Mouse (Mus musculus) midbrain, embryonic 16.5 days (tissue): ENCODE results near the gene Vps52. TPM values are rescaled to one million over a fixed set of nuclear protein-coding genes. Genes with fewer than 3 reads are reported as not detected.

ENCODE experiments used
- ATAC-seq: fragments of 200-750 bp; cut with Nextera tagmentation; 2 replicates; pipeline ENCODE4 v1.8.0; 2017; ENCODE audit warnings: moderate TSS enrichment
- H3K27ac ChIP-seq: fragments of 300-500 bp; sonication (generic); 2 replicates; pipeline ENCODE4 v1.5.1; 2014; ENCODE audit warnings: mild to moderate bottlenecking, low read length, mixed read lengths
- H3K27me3 ChIP-seq: fragments of 300-500 bp; sonication (generic); 2 replicates; pipeline ENCODE4 v1.6.1; 2014; ENCODE audit warnings: low read depth, low read length, mixed read lengths; ENCODE audit not compliant: control insufficient read depth, insufficient read depth
- H3K36me3 ChIP-seq: fragments of 300-500 bp; sonication (generic); 2 replicates; pipeline ENCODE4 v1.6.1; 2014; ENCODE audit warnings: mild to moderate bottlenecking, low read length, moderate library complexity, mixed read lengths; ENCODE audit not compliant: control insufficient read depth, insufficient read depth
- H3K4me1 ChIP-seq: fragments of 300-500 bp; sonication (generic); 2 replicates; pipeline ENCODE4 v1.6.1; 2014; ENCODE audit warnings: mild to moderate bottlenecking, low read length, mixed read lengths; ENCODE audit not compliant: control insufficient read depth, insufficient read depth
- H3K4me2 ChIP-seq: fragments of 300-500 bp; sonication (generic); 2 replicates; pipeline ENCODE4 v1.6.1; 2014; ENCODE audit warnings: mild to moderate bottlenecking, low read length, mixed read lengths
- H3K4me3 ChIP-seq: fragments of 300-500 bp; sonication (generic); 2 replicates; pipeline ENCODE4 v1.5.1; 2014; ENCODE audit warnings: low read depth, mild to moderate bottlenecking, low read length, moderate library complexity, mixed read lengths
- H3K9ac ChIP-seq: fragments of 300-500 bp; sonication (generic); 2 replicates; pipeline ENCODE4 v1.6.1; 2014; ENCODE audit warnings: low read depth, low read length, mixed read lengths
- H3K9me3 ChIP-seq: fragments of 300-500 bp; sonication (generic); replicated peaks from 2 replicates; pipeline ENCODE4 v1.6.1; 2014; ENCODE audit warnings: mild to moderate bottlenecking, low read length, mixed read lengths; ENCODE audit not compliant: control insufficient read depth, poor library complexity, severe bottlenecking
- WGBS: fragments of 180-500 bp; shearing (Covaris S2); extraction: QIAGEN DNeasy Blood & Tissue Kit; methylation state at CpG from one replicate; pipeline ENCODE4 v1.1.7; 2014; 5-methylcytosine and 5-hydroxymethylcytosine counted together
- polyA plus RNA-seq: library from polyadenylated mRNA; unstranded; fragments of >200 nt; fragmentation: Nextera tagmentation; extraction: Ambion mirVana; gene quantifications from 2 replicates; pipeline ENCODE4 v1.2.1, GENCODE M21; 2015

The Vps52 gene
- polyA plus RNA-seq, 1 experiment from 2014 or later, result 80.5 TPM

DNA sequence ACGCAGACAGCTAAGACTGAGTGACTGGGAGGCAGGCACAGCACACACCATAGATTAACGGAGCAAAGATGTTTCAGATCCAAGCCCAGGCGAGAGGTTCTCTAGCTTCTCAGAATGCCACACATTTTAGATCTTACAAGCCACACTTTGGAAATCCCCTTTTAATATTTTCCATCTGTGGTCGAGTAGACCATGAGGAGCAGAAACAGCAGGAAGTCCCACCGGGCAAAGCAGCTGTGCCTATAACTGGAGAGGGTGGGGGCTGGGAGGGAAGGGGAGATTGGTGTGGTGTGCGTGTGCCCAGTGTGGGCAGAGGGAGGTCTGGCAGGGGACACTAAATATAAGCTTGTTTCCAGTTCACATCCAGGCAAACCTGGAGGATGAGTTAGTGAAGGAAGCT is 1.9 kb downstream of the Vps52 start:
- 88% methylated on average over 6 of the region's 6 CpGs for WGBS
- Histone ChIP-seq H3K9me3 (no peaks in the 10 kb centered on the region), H3K4me3 (no peak overlapping the region), H3K27me3 (no peaks in the 10 kb centered on the region), H3K4me2 (no peak overlapping the region), H3K4me1 (peaks cover 31% of the 10 kb centered on the region), H3K36me3 (peaks cover 31% of the 10 kb centered on the region), H3K9ac (no peak overlapping the region), H3K27ac (no peak overlapping the region)
- no peak for ATAC-seq

GRCm38 (mm10) chr17:33958451-33958850 is 2.8 kb downstream of the Vps52 start:
- H3K4me1 ChIP-seq, result peaks cover 22% of the 10 kb centered on the region
- no peak overlapping the region for H3K4me2 ChIP-seq
- ATAC-seq, result no peak
- H3K9ac ChIP-seq, result no peak overlapping the region
- H3K4me3 ChIP-seq, result no peak overlapping the region
- H3K27me3 ChIP-seq, result no peaks in the 10 kb centered on the region
- peaks cover 30% of the 10 kb centered on the region for H3K36me3 ChIP-seq
- H3K9me3 ChIP-seq, result no peaks in the 10 kb centered on the region
- H3K27ac ChIP-seq, result no peak overlapping the region
- WGBS, result 97% methylated on average over 11 of the region's 11 CpGs

DNA sequence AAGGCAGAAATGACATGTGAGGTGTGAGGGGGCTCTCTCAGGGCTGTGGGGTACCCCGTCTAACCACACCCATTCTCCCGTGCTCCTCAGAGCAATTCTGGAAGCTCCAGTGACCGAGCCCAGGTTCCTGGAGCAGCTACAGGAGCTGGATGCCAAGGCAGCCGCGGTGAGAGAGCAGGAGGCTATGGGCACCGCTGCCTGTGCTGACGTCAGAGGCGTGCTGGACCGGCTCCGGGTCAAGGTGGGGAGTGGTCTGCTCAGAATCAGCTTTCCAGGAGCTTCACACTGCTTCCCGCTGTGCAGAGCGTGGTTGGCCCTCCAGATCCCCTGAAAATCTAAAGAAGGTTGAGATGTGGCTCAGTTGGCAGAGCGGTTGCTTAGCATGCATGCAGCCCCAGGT is 3.5 kb downstream of the Vps52 start:
- no peaks in the 10 kb centered on the region for H3K27me3 ChIP-seq
- no peak overlapping the region for H3K4me2 ChIP-seq
- peaks cover 16% of the 10 kb centered on the region for H3K4me1 ChIP-seq
- H3K9ac ChIP-seq, result no peak overlapping the region
- H3K9me3 ChIP-seq, result no peaks in the 10 kb centered on the region
- no peak for ATAC-seq
- 96% methylated on average over 13 of the region's 13 CpGs for WGBS
- H3K4me3 ChIP-seq, result no peak overlapping the region
- H3K27ac ChIP-seq, result no peak overlapping the region
- peaks cover 30% of the 10 kb centered on the region for H3K36me3 ChIP-seq

DNA sequence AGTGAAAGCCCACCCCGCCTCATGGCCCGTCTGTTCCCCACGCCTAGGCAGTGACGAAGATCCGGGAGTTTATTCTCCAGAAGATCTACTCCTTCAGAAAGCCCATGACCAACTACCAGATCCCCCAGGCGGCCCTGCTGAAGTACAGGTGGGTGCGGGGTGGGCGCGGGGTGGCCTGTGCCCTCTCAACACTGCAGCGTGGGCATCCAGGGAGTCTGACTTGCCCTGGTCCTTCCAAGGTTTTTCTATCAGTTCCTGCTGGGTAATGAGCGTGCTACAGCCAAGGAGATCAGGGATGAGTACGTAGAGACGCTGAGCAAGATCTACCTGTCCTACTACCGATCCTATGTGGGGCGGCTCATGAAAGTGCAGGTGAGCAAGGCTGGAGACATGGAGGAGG is 4.3 kb downstream of the Vps52 start:
- 94% methylated on average over 15 of the region's 15 CpGs for WGBS
- Histone ChIP-seq H3K4me3 (no peak overlapping the region), H3K4me1 (peaks cover 9% of the 10 kb centered on the region), H3K36me3 (peaks cover 31% of the 10 kb centered on the region), H3K9ac (no peak overlapping the region), H3K9me3 (no peaks in the 10 kb centered on the region), H3K4me2 (no peak overlapping the region), H3K27ac (no peak overlapping the region), H3K27me3 (no peaks in the 10 kb centered on the region)
- no peak for ATAC-seq

DNA sequence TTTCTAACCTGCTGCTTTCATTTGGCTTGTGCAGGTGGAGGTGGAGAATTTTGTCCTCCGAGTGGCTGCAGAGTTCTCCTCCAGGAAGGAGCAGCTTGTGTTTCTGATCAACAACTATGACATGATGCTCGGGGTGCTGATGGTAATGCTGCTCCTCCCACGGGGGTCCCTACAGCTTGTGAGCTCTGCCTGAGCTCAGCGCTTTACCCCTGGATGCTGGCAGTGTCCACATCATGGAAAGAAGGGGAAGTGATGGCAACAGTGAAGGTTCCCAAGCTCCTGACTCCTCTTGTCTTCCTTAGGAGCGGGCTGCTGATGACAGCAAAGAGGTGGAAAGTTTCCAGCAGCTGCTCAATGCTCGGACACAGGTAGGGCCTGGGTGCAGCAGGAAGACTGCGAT is 7.3 kb downstream of the Vps52 start:
- Histone ChIP-seq H3K4me3 (no peak overlapping the region), H3K27me3 (no peaks in the 10 kb centered on the region), H3K27ac (no peak overlapping the region), H3K4me2 (no peak overlapping the region), H3K9me3 (no peaks in the 10 kb centered on the region), H3K36me3 (peaks cover 44% of the 10 kb centered on the region), H3K9ac (no peak overlapping the region), H3K4me1 (no peaks in the 10 kb centered on the region; the same call in 1 of the 2 replicates)
- no peak for ATAC-seq
- 90% methylated on average over 7 of the region's 7 CpGs for WGBS

DNA sequence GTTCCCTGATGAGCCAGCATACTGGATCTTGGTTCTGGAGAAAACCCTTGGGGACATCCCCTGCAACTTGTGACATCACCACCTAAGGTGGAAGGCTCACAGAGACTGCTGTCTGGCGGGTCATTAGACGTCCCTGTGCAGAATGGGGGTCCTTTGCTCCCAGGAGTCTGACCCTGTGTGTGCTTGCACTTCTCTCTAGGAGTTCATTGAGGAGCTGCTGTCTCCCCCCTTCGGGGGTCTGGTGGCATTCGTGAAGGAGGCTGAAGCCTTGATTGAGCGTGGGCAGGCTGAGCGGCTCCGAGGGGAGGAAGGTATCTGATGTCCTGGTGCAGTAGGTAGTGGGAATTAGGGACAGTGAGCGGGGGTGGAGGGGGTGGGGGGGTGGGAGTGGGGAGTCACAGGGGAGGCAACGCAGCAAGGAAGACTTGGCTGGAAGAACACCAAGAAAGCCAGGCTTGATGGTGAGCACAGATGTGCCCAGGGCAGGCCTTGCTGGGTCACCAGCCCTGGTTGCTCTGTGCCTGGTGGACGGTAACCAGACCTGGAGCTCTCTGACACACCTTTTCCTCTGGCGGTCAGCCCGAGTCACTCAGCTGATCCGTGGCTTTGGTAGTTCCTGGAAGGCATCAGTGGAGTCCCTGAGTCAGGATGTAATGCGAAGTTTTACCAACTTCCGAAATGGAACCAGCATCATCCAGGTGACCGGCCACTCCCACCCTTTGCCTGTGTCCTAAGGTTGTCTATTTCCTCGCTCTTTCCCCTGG is 9.7 kb downstream of the Vps52 start:
- ATAC-seq, result no peak
- H3K27me3 ChIP-seq, result no peaks in the 10 kb centered on the region
- H3K4me3 ChIP-seq, result no peak overlapping the region
- 92% methylated on average over 16 of the region's 17 CpGs for WGBS
- no peak overlapping the region for H3K27ac ChIP-seq
- no peaks in the 10 kb centered on the region for H3K4me1 ChIP-seq
- no peak overlapping the region for H3K9ac ChIP-seq
- H3K4me2 ChIP-seq, result no peak overlapping the region
- no peaks in the 10 kb centered on the region for H3K9me3 ChIP-seq
- peaks cover 35% of the 10 kb centered on the region for H3K36me3 ChIP-seq

- Histone ChIP-seq H3K27ac (no peak overlapping the region), H3K27me3 (no peaks in the 10 kb centered on the region), H3K9me3 (no peaks in the 10 kb centered on the region), H3K4me2 (no peak overlapping the region), H3K36me3 (peaks cover 32% of the 10 kb centered on the region), H3K9ac (no peak overlapping the region), H3K4me1 (no peaks in the 10 kb centered on the region), H3K4me3 (no peak overlapping the region)
- ATAC-seq, result no peak
- WGBS, result 91% methylated on average over 16 of the region's 16 CpGs
These were observed 10.4 kb downstream of the Vps52 start for GRCm38 (mm10) chr17:33965846-33966550.

- Histone ChIP-seq H3K9me3 (no peaks in the 10 kb centered on the region), H3K27me3 (no peaks in the 10 kb centered on the region), H3K9ac (no peak overlapping the region), H3K36me3 (peaks cover 14% of the 10 kb centered on the region), H3K4me1 (no peaks in the 10 kb centered on the region), H3K27ac (no peak overlapping the region), H3K4me3 (no peak overlapping the region), H3K4me2 (peak overlapping the region; percentile 28; the same call in 1 of the 2 replicates)
- ATAC-seq, result peak; percentile 81
- 2% methylated on average over 9 of the region's 9 CpGs for WGBS
These were observed 12.9 kb downstream of the Vps52 start for GRCm38 (mm10) chr17:33968489-33968888.

- Histone ChIP-seq H3K27ac (no peak overlapping the region), H3K9ac (no peak overlapping the region), H3K27me3 (no peaks in the 10 kb centered on the region), H3K4me3 (no peak overlapping the region), H3K9me3 (no peaks in the 10 kb centered on the region), H3K4me2 (peak overlapping the region; percentile 28; the same call in 1 of the 2 replicates), H3K36me3 (peaks cover 14% of the 10 kb centered on the region), H3K4me1 (no peaks in the 10 kb centered on the region)
- 28% methylated on average over 5 of the region's 5 CpGs for WGBS
- ATAC-seq, result peak; percentile 63
These were observed 13.3 kb downstream of the Vps52 start for GRCm38 (mm10) chr17:33968927-33969326.
